Mouse (Mus musculus) gastrocnemius, adult 2 months (tissue): ENCODE results near the gene Prkag1. TPM values are rescaled to one million over a fixed set of nuclear protein-coding genes. Genes with fewer than 3 reads are reported as not detected.

Source experiments
- DNase-seq: peaks from one replicate; pipeline ENCODE4 v3.0.0; 2022
- H3K27ac ChIP-seq: fragments of 200-600 bp; 2 replicates; pipeline ENCODE4 v1.8.1; 2022; ENCODE audit warnings: mild to moderate bottlenecking
- H3K4me3 ChIP-seq: fragments of 200-600 bp; 2 replicates; pipeline ENCODE4 v1.8.1; 2022; ENCODE audit warnings: mild to moderate bottlenecking, moderate library complexity
- CTCF ChIP-seq: fragments of 200-600 bp; IDR thresholded peaks from 2 replicates; pipeline ENCODE4 v1.8.1; 2022; ENCODE audit warnings: antibody characterized with exemption, mild to moderate bottlenecking, moderate library complexity
- intact Hi-C: fragments of 180-260 bp; cut with DNase I; formaldehyde crosslinking; loops from one replicate; pipeline ENCODE4 v1.15.1; 2025
- total RNA-seq, 2 experiments: library from RNA; stranded (reverse); gene quantifications; 2 replicates each; pipeline ENCODE4 v1.2.3; 2021

Prkag1 gene
- total RNA-seq, 2 experiments from 2014 or later, result 49.0 to 59.5 TPM

DNA sequence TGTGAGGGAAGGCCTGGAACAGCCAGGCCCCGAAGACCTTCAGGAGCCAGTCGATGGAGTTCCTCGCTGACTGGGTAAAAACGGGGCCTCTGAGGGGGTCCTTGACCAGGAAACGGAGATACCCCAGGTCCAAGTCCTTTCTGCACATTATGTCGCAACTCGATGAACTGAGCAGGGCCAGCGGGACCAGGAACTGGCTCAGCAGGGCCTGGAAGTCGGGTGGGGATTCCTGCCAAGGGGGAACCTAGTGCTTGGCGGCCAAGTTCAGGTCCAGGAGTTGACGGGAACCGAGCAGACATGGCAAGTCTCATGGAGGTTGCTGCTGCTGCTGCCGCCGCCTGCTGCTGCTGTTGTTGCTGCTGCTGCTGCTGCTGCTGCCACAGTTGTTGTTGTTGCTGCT lies 19.3 kb upstream of the Prkag1 start:
- Histone ChIP-seq H3K4me3 (no peak overlapping the region), H3K27ac (peak overlapping the region; percentile 16; the same call in 1 of the 2 replicates)
- intact Hi-C loops, result no loop called here
- DNase-seq, result peak; percentile 57
- no peak for TF ChIP-seq CTCF

- no peak for TF ChIP-seq CTCF
- DNase-seq, result no peak
- intact Hi-C loops, result no loop called here
- H3K27ac ChIP-seq, result no peak overlapping the region
- no peak overlapping the region for H3K4me3 ChIP-seq
Observed at GRCm38 (mm10) chr15:98849956-98850600, 18.8 kb upstream of the Prkag1 start.

GRCm38 (mm10) chr15:98849165-98849564 lies 17.8 kb upstream of the Prkag1 start:
- no peak for DNase-seq
- Histone ChIP-seq H3K4me3 (no peak overlapping the region), H3K27ac (no peak overlapping the region)
- intact Hi-C loops, result no loop called here
- no peak for TF ChIP-seq CTCF

GRCm38 (mm10) chr15:98846140-98846539 lies 14.8 kb upstream of the Prkag1 start:
- Histone ChIP-seq H3K4me3 (no peak overlapping the region), H3K27ac (no peak overlapping the region)
- no peak for DNase-seq
- intact Hi-C loops, result no loop called here
- TF ChIP-seq CTCF, result no peak

GRCm38 (mm10) chr15:98845149-98845548 lies 13.8 kb upstream of the Prkag1 start:
- Histone ChIP-seq H3K27ac (no peak overlapping the region), H3K4me3 (no peak overlapping the region)
- intact Hi-C loops, result no loop called here
- no peak for TF ChIP-seq CTCF
- DNase-seq, result no peak

DNA sequence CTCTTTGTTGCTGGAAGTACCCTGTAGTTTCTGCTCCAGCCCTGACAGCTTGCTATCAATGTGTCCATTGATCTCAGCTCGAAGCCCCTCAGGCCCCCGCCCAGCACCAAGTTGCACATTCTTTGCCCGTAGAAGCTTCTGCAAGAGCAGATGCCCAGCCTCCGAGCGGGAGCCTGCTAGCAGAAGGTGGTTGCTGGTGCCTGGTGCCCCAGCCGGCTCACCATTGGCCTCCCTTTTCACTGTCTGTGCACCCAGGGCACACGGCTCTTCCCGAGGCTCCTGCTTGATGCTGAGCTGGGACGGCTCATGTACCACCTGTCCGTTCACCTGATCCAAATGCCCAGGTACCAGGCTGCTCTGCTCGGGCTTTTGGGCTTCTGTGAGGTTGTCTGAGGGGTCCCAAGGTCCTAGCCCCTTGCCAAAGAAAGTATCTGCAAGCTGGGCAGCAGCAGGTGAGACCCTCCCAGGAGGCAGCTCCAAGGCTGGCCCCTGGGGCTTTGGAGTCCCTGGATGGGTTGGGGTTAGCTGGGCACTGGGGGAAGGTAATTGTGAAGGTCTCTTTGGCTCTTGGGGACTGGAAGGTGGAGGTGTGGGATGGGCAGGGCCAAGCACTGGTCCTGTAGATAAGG lies 12.4 kb upstream of the Prkag1 start:
- no peak for DNase-seq
- no peak overlapping the region for H3K4me3 ChIP-seq
- no peak for TF ChIP-seq CTCF
- intact Hi-C loops, result no loop called here
- H3K27ac ChIP-seq, result no peak overlapping the region

GRCm38 (mm10) chr15:98839671-98840585 lies 8.6 kb upstream of the Prkag1 start:
- no peak overlapping the region for H3K27ac ChIP-seq
- H3K4me3 ChIP-seq, result no peak overlapping the region
- intact Hi-C loops, result no loop called here
- TF ChIP-seq CTCF, result no peak
- DNase-seq, result no peak

DNA sequence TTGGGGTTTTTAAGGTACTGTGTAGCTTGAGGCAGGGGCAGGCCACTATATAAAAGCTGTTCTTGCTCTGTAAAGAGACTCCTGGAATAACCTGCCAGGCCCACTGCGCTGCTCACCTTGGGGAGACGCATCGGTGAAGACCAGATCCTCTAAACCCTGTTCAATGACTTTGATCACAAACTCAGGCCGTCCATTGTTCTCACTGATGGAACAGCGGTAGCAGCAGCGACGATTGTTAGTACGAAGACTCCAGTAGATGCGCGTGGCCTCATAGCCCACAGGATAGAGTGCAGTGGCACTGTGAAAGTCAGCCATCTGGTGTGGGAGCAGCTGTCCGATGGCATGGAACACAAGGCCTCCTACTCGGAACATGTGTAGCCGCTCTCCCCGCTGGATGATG lies 7.8 kb upstream of the Prkag1 start:
- Histone ChIP-seq H3K4me3 (no peak overlapping the region), H3K27ac (no peak overlapping the region)
- no peak for TF ChIP-seq CTCF
- no peak for DNase-seq
- intact Hi-C loops, result no loop called here

DNA sequence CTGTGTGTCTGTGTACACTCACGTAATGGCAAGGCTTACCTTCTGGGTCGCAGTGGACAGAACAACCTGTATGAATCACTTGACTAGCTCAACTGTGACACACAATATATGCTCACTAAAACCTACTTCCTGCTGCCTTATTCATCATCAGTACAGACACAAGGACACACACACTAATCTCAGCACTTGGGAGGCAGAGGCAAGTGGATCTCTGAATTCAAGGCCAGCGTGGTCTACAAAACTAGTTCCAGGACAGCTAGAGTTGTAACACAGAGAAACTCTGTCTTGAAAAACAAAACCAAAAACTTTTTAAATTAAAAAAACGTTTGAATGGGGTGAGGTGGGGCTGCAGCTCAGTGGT lies 6.4 kb upstream of the Prkag1 start:
- Histone ChIP-seq H3K4me3 (no peak overlapping the region), H3K27ac (no peak overlapping the region)
- DNase-seq, result no peak
- TF ChIP-seq CTCF, result no peak
- intact Hi-C loops, result no loop called here

DNA sequence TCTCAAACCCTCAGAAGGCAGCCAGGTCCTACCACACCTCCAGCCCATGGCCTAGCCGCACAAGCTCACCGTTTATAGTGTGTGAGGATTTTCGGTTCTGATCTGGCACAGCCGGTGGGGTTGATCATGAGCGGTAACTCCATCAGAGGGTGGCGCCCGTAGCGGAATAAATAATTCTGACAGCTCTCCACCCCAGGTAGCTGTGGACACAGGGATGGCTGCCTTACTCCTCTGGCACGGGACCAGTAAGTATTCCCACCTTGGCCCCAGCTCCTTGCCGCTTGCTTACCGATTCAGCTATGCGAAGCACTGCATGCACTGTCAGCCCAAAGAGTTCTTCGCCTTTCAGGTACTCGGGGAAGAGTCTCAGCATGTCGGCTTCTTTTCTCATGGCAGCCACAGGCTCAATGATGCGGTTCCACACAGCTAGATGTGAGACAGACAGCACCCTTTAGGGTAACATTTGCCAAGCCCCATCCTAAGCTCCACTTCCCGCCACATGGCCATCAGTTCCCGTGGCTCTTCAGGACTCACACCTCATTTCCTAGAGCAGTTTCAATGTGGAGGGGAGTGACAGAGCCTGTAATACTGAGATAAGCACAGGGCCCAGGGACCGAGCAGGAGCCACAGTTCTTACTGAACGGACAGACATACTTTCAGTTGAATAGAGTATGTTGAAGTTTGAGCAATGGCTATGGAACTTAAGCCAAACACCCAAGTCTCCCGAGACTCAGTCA lies 5.9 kb upstream of the Prkag1 start:
- H3K27ac ChIP-seq, result no peak overlapping the region
- H3K4me3 ChIP-seq, result no peak overlapping the region
- DNase-seq, result no peak
- intact Hi-C loops, result no loop called here
- no peak for TF ChIP-seq CTCF

DNA sequence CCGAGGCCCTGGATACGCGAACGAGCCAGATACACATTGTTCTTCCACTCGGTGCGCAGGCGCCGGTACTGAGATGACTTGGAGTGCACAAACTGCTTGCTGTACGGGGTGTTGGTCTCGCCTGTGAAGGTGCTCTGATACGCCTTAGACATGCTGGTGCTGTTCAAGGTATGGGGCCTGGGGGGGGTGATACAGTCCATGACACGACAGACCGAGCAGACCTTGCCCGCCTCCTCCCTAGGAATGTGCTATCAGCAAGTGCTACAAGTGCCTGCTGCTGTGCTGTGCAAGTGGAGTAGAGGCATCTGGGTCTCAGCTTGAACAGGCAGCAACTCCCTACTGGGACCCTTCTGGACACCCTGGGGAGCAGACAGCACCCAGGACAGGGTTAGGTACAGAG lies 4.0 kb upstream of the Prkag1 start:
- Histone ChIP-seq H3K27ac (no peak overlapping the region), H3K4me3 (no peak overlapping the region)
- intact Hi-C loops, result no loop called here
- DNase-seq, result no peak
- no peak for TF ChIP-seq CTCF

- no peak for DNase-seq
- no peak overlapping the region for H3K4me3 ChIP-seq
- intact Hi-C loops, result loop anchor here (5.0 kb wide), 1 partner anchor 33 kb away; no protein-coding TSS in a partner anchor
Observed at GRCm38 (mm10) chr15:98834059-98834458, 2.7 kb upstream of the Prkag1 start.

More at GRCm38 (mm10) chr15:98834059-98834458, 2.7 kb upstream of the Prkag1 start:
- H3K27ac ChIP-seq, result no peak overlapping the region
- no peak for TF ChIP-seq CTCF
